Mouse (Mus musculus) liver, postnatal 0 days (tissue): ENCODE data around the gene Cradd. TPM values are rescaled to one million over a fixed set of nuclear protein-coding genes. Genes with fewer than 3 reads are reported as not detected.

Source experiments
- ATAC-seq: fragments of 200-750 bp; cut with Nextera tagmentation; 2 replicates; pipeline ENCODE4 v1.8.0; 2017; ENCODE audit warnings: mild to moderate bottlenecking, moderate library complexity
- DNase-seq: peaks from one replicate; pipeline ENCODE4 v3.0.0-alpha.2; 2016
- H3K27ac ChIP-seq: fragments of 300-500 bp; sonication (generic); 2 replicates; pipeline ENCODE4 v1.5.1; 2014; ENCODE audit warnings: antibody characterized with exemption, moderate library complexity, mild to moderate bottlenecking, low read depth
- H3K27me3 ChIP-seq: fragments of 300-500 bp; sonication (generic); 2 replicates; pipeline ENCODE4 v1.6.1; 2014; ENCODE audit warnings: low read length, control low read depth, mixed read lengths; ENCODE audit not compliant: insufficient read depth
- H3K36me3 ChIP-seq: fragments of 300-500 bp; sonication (generic); replicated peaks from 2 replicates; pipeline ENCODE4 v1.6.1; 2014; ENCODE audit warnings: mild to moderate bottlenecking, control low read depth, low read length, moderate library complexity, mixed read lengths; ENCODE audit not compliant: insufficient read depth
- H3K4me1 ChIP-seq: fragments of 300-500 bp; sonication (generic); 2 replicates; pipeline ENCODE4 v1.6.1; 2014; ENCODE audit warnings: antibody characterized with exemption, mild to moderate bottlenecking, control low read depth; ENCODE audit not compliant: insufficient read depth
- H3K4me2 ChIP-seq: fragments of 300-500 bp; sonication (generic); 2 replicates; pipeline ENCODE4 v1.6.1; 2014; ENCODE audit warnings: low read depth, mild to moderate bottlenecking, low read length, moderate library complexity, mixed read lengths
- H3K4me3 ChIP-seq: fragments of 300-500 bp; sonication (generic); 2 replicates; pipeline ENCODE4 v1.5.1; 2014; ENCODE audit warnings: low read depth, low read length
- H3K9ac ChIP-seq: fragments of 300-500 bp; sonication (generic); replicated peaks from 2 replicates; pipeline ENCODE4 v1.6.1; 2014; ENCODE audit warnings: mild to moderate bottlenecking, moderate library complexity
- H3K9me3 ChIP-seq: fragments of 300-500 bp; sonication (generic); 2 replicates; pipeline ENCODE4 v1.6.1; 2016; ENCODE audit warnings: mild to moderate bottlenecking, control low read depth, low read length, mixed read lengths
- CTCF ChIP-seq: sonication (generic); IDR thresholded peaks from 2 replicates; pipeline ENCODE4 v1.5.1; 2016; ENCODE audit warnings: antibody characterized with exemption, low read depth
- EP300 ChIP-seq: IDR thresholded peaks from 2 replicates; pipeline ENCODE4 v1.6.1; 2016; ENCODE audit warnings: antibody characterized with exemption, low read depth, mild to moderate bottlenecking
- WGBS: fragments of 180-500 bp; shearing (Covaris S2); extraction: QIAGEN DNeasy Blood & Tissue Kit; methylation state at CpG from one replicate; pipeline ENCODE4 v1.1.7; 2014; ENCODE audit not compliant: insufficient replicate concordance; 5-methylcytosine and 5-hydroxymethylcytosine counted together
- polyA plus RNA-seq: library from polyadenylated mRNA; unstranded; fragments of >200 nt; fragmentation: Nextera tagmentation; extraction: Ambion mirVana; gene quantifications from 2 replicates; pipeline ENCODE4 v1.2.1, GENCODE M21; 2015

Cradd gene
- polyA plus RNA-seq, 1 experiment from 2014 or later, result 6.5 TPM

- H3K9me3 ChIP-seq, result no peaks in the 10 kb centered on the region
- no peak overlapping the region for H3K4me3 ChIP-seq
- H3K27me3 ChIP-seq, result no peaks in the 10 kb centered on the region
- 59% methylated on average over 2 of the region's 2 CpGs for WGBS
- H3K4me1 ChIP-seq, result peaks cover 34% of the 10 kb centered on the region
- DNase-seq (no peak), ATAC-seq (no peak)
- H3K36me3 ChIP-seq, result no peaks in the 10 kb centered on the region
- H3K4me2 ChIP-seq, result no peak overlapping the region
- peak overlapping the region; percentile 64 for H3K27ac ChIP-seq
- H3K9ac ChIP-seq, result no peak overlapping the region
- no peak for TF ChIP-seq EP300
- TF ChIP-seq CTCF, result no peak
Measured at GRCm38 (mm10) chr10:95143446-95144114, 180.4 kb downstream of the Cradd start.

- 28% methylated on average over 11 of the region's 11 CpGs for WGBS
Measured at GRCm38 (mm10) chr10:95142844-95143435, 181.0 kb downstream of the Cradd start.

GRCm38 (mm10) chr10:95141075-95141474, 182.9 kb downstream of the Cradd start:
- H3K4me1 ChIP-seq, result peaks cover 20% of the 10 kb centered on the region
- H3K4me3 ChIP-seq, result no peak overlapping the region
- H3K27me3 ChIP-seq, result no peaks in the 10 kb centered on the region
- no peaks in the 10 kb centered on the region for H3K9me3 ChIP-seq
- DNase-seq (no peak), ATAC-seq (no peak)
- WGBS, result 63% methylated on average over 3 of the region's 3 CpGs
- H3K9ac ChIP-seq, result no peak overlapping the region
- no peak overlapping the region for H3K4me2 ChIP-seq
- no peak overlapping the region for H3K27ac ChIP-seq
- H3K36me3 ChIP-seq, result no peaks in the 10 kb centered on the region
- TF ChIP-seq CTCF, result no peak
- no peak for TF ChIP-seq EP300

More at GRCm38 (mm10) chr10:95142844-95143435, 181.0 kb downstream of the Cradd start:
- ATAC-seq (peak; percentile 41; the same call in 1 of the 2 replicates), DNase-seq (peak; percentile 52)
- H3K36me3 ChIP-seq, result no peaks in the 10 kb centered on the region
- TF ChIP-seq EP300 (no peak), CTCF (no peak)
- H3K9me3 ChIP-seq, result no peaks in the 10 kb centered on the region
- no peaks in the 10 kb centered on the region for H3K27me3 ChIP-seq
- H3K9ac ChIP-seq, result no peak overlapping the region
- H3K4me2 ChIP-seq, result no peak overlapping the region
- peak overlapping the region; percentile 64 for H3K27ac ChIP-seq
- peaks cover 32% of the 10 kb centered on the region for H3K4me1 ChIP-seq
- H3K4me3 ChIP-seq, result no peak overlapping the region

- H3K9me3 ChIP-seq, result no peaks in the 10 kb centered on the region
- no peaks in the 10 kb centered on the region for H3K27me3 ChIP-seq
- no peak overlapping the region for H3K4me3 ChIP-seq
- no peak for ATAC-seq
- no peak overlapping the region for H3K27ac ChIP-seq
- no peak for TF ChIP-seq EP300
- no peak for TF ChIP-seq CTCF
- no peak overlapping the region for H3K9ac ChIP-seq
- H3K4me1 ChIP-seq, result peaks cover 20% of the 10 kb centered on the region
- DNase-seq, result no peak
- no peak overlapping the region for H3K4me2 ChIP-seq
- H3K36me3 ChIP-seq, result no peaks in the 10 kb centered on the region
Measured at GRCm38 (mm10) chr10:95140191-95140590, 183.7 kb downstream of the Cradd start.

GRCm38 (mm10) chr10:95139645-95140044, 184.3 kb downstream of the Cradd start:
- Histone ChIP-seq H3K27ac (no peak overlapping the region), H3K27me3 (no peaks in the 10 kb centered on the region), H3K36me3 (no peaks in the 10 kb centered on the region), H3K4me1 (peaks cover 20% of the 10 kb centered on the region), H3K9me3 (no peaks in the 10 kb centered on the region), H3K4me2 (no peak overlapping the region), H3K9ac (no peak overlapping the region), H3K4me3 (no peak overlapping the region)
- TF ChIP-seq CTCF, result no peak
- no peak for TF ChIP-seq EP300
- ATAC-seq, result no peak
- no peak for DNase-seq
- WGBS, result 73% methylated on average over 8 of the region's 8 CpGs

GRCm38 (mm10) chr10:95133057-95133456, 190.9 kb downstream of the Cradd start:
- Histone ChIP-seq H3K36me3 (no peaks in the 10 kb centered on the region), H3K9ac (no peak overlapping the region), H3K4me1 (no peaks in the 10 kb centered on the region), H3K4me3 (no peak overlapping the region), H3K4me2 (no peak overlapping the region), H3K27ac (no peak overlapping the region), H3K27me3 (no peaks in the 10 kb centered on the region), H3K9me3 (no peaks in the 10 kb centered on the region)
- TF ChIP-seq EP300 (no peak), CTCF (no peak)
- ATAC-seq (no peak), DNase-seq (no peak)
- 70% methylated on average over 4 of the region's 4 CpGs for WGBS

Other genes with a start within 250 kb of the Cradd start
- gene Socs2, start 93.0 kb upstream of the Cradd start, polyA plus RNA-seq, result 67.1 and 86.5 TPM in 2 replicates
- 163 and 168 TPM in 2 replicates for gene Mrpl42, start 177.8 kb upstream of the Cradd start, polyA plus RNA-seq
- 92.7 and 94.2 TPM in 2 replicates for gene Ube2n, start 191.0 kb upstream of the Cradd start, polyA plus RNA-seq
- gene Nudt4, start 240.0 kb upstream of the Cradd start, polyA plus RNA-seq, result 52.9 and 56.7 TPM in 2 replicates